Mouse (Mus musculus) right cerebral cortex, postnatal 25 days (tissue): Measurements from ENCODE around the gene Tgm2.

Experiments
- DNase-seq: peaks from one replicate; pipeline ENCODE4 v3.0.0; 2022

Gene Tgm2

GRCm38 (mm10) chr2:158166628-158167027 is 20.4 kb upstream of the Tgm2 start:
- no peak for DNase-seq

GRCm38 (mm10) chr2:158165776-158166175 is 19.5 kb upstream of the Tgm2 start:
- no peak for DNase-seq

- DNase-seq, result no peak
These were observed 16.8 kb upstream of the Tgm2 start for GRCm38 (mm10) chr2:158163034-158163433.

- DNase-seq, result no peak
These were observed 15.5 kb upstream of the Tgm2 start for GRCm38 (mm10) chr2:158161761-158162160.

- no peak for DNase-seq
These were observed 13.4 kb upstream of the Tgm2 start for GRCm38 (mm10) chr2:158159376-158160235.

GRCm38 (mm10) chr2:158157654-158158053 is 11.4 kb upstream of the Tgm2 start:
- DNase-seq, result no peak

- DNase-seq, result no peak
These were observed 10.3 kb upstream of the Tgm2 start for GRCm38 (mm10) chr2:158156487-158156886.

- DNase-seq, result no peak
These were observed 9.4 kb upstream of the Tgm2 start for GRCm38 (mm10) chr2:158155615-158156014.

- no peak for DNase-seq
These were observed 8.9 kb upstream of the Tgm2 start for GRCm38 (mm10) chr2:158155101-158155500.

- DNase-seq, result no peak
These were observed 8.4 kb upstream of the Tgm2 start for GRCm38 (mm10) chr2:158154641-158155040.

GRCm38 (mm10) chr2:158153728-158154343 is 7.6 kb upstream of the Tgm2 start:
- DNase-seq, result no peak

GRCm38 (mm10) chr2:158152685-158153309 is 6.6 kb upstream of the Tgm2 start:
- no peak for DNase-seq

- DNase-seq, result no peak
These were observed 4.8 kb upstream of the Tgm2 start for GRCm38 (mm10) chr2:158151077-158151476.

GRCm38 (mm10) chr2:158146971-158147370 is 735 bp upstream of the Tgm2 start:
- DNase-seq, result no peak

- DNase-seq, result no peak
These were observed 639 bp downstream of the Tgm2 start for GRCm38 (mm10) chr2:158145528-158146065.

GRCm38 (mm10) chr2:158144750-158145527 is 1.3 kb downstream of the Tgm2 start:
- DNase-seq, result no peak

- no peak for DNase-seq
These were observed 2.0 kb downstream of the Tgm2 start for GRCm38 (mm10) chr2:158144263-158144662.

GRCm38 (mm10) chr2:158143816-158144215 is 2.4 kb downstream of the Tgm2 start:
- no peak for DNase-seq

- no peak for DNase-seq
These were observed 3.3 kb downstream of the Tgm2 start for GRCm38 (mm10) chr2:158142981-158143380.

- DNase-seq, result no peak
These were observed 4.4 kb downstream of the Tgm2 start for GRCm38 (mm10) chr2:158141690-158142440.

GRCm38 (mm10) chr2:158141271-158141670 is 5.0 kb downstream of the Tgm2 start:
- DNase-seq, result no peak

- no peak for DNase-seq
These were observed 5.6 kb downstream of the Tgm2 start for GRCm38 (mm10) chr2:158140664-158141063.
